Mouse (Mus musculus) left cerebral cortex, adult 2 months (tissue): ENCODE results near the gene Raf1. TPM values are rescaled to one million over a fixed set of nuclear protein-coding genes. Genes with fewer than 3 reads are reported as not detected.

Experiments
- DNase-seq, 2 experiments: peaks; one replicate each; pipeline ENCODE4 v3.0.0; 2021 to 2022; ENCODE audit warnings: low spot score in 2 of 2, mixed read lengths in 1 of 2; ENCODE audit errors: extremely low spot score in 1 of 2
- H3K27ac ChIP-seq: fragments of 200-600 bp; 2 replicates; pipeline ENCODE4 v1.8.1; 2022
- H3K4me3 ChIP-seq: fragments of 200-600 bp; 2 replicates; pipeline ENCODE4 v1.8.1; 2022
- CTCF ChIP-seq: fragments of 200-600 bp; IDR thresholded peaks from 2 replicates; pipeline ENCODE4 v1.8.1; 2022; ENCODE audit warnings: antibody characterized with exemption, mild to moderate bottlenecking, moderate library complexity
- intact Hi-C: fragments of 180-260 bp; cut with DNase I; formaldehyde crosslinking; loops from one replicate; pipeline ENCODE4 v1.15.1; 2025
- total RNA-seq, 2 experiments: library from RNA; stranded (reverse); gene quantifications; 2 replicates each; pipeline ENCODE4 v1.2.3; 2021

Gene Raf1
- total RNA-seq, 2 experiments from 2014 or later, result 85.4 to 89.8 TPM

DNA sequence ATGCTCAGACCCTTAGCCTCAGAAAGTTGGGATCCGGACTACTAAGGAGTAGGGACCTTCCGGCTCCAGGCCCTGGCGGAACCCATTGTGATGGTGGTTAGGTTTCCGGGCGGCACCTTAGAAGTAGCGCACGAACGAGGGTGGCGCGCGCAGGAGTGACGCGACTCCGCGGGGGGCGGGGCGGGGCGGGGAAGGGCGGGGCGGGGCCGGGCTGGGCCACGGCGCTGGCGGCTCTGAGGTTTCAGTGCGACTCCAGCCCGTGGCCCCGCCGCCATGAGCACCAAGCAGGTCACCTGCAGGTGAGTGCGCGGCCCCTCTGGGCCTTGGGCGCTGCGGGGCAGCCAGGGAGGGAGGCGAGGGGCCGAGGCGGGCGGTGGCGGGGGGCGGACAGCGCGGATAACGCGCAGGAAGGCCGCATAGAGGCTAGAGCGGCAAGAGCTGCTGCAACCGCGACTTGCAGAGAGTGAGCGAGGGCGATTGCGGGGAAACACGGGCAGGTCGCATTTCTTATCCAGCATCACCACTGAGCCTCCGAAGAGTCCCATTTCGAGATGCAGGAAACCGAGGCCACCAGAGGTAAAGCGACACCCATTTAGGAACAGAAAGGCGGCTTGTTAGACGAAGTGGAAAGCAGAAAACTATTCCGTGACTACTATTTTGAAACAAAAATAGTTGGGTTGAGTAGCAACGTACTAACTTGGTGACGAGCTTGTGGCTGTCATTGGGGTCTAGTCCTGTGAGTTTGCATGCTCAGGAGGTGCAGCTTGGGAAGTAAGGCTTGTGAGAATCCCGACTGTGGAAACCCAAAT lies 74.5 kb downstream of the Raf1 start, which contains the start of gene Mkrn2:
Gene Mkrn2, plus strand, starts transcription at position 188 of the 809 bp plus-strand sequence.
- peak; percentile 78 to 83 for DNase-seq
- Histone ChIP-seq H3K4me3 (peak within 1 kb of the TSS; percentile 86), H3K27ac (peak within 1 kb of the TSS; percentile 89)
- no peak; the same call in 1 of the 2 replicates for TF ChIP-seq CTCF
- intact Hi-C loops, result loop anchor here (1.0 kb wide), 2 partner anchors 74 to 206 kb away; partner anchors contain the start of genes Raf1 and Rpl32

GRCm38 (mm10) chr6:115601322-115601714 lies 75.1 kb downstream of the Raf1 start:
- TF ChIP-seq CTCF, result no peak; the same call in none of the 2 replicates
- Histone ChIP-seq H3K27ac (no peak overlapping the region), H3K4me3 (peak overlapping the region; percentile 86)
- DNase-seq, result no peak
- intact Hi-C loops, result loop anchor here (1.0 kb wide), 2 partner anchors 75 to 207 kb away; partner anchors contain the start of genes Raf1 and Rpl32

GRCm38 (mm10) chr6:115595667-115596066 lies 80.8 kb downstream of the Raf1 start:
- Histone ChIP-seq H3K27ac (no peak overlapping the region), H3K4me3 (no peak overlapping the region)
- intact Hi-C loops, result no loop called here
- no peak for DNase-seq
- no peak for TF ChIP-seq CTCF

- H3K4me3 ChIP-seq, result no peak overlapping the region
- intact Hi-C loops, result no loop called here
- H3K27ac ChIP-seq, result no peak overlapping the region
- no peak for DNase-seq
- TF ChIP-seq CTCF, result no peak
Measured at GRCm38 (mm10) chr6:115594463-115594862, 82.0 kb downstream of the Raf1 start.

GRCm38 (mm10) chr6:115593252-115593651 lies 83.2 kb downstream of the Raf1 start:
- TF ChIP-seq CTCF, result no peak
- no peak for DNase-seq
- H3K27ac ChIP-seq, result no peak overlapping the region
- intact Hi-C loops, result no loop called here
- H3K4me3 ChIP-seq, result no peak overlapping the region

- no peak within 1 kb of the TSS for H3K4me3 ChIP-seq
- DNase-seq, result no peak
- TF ChIP-seq CTCF, result no peak
- H3K27ac ChIP-seq, result no peak within 1 kb of the TSS
- intact Hi-C loops, result no loop called here
Measured at GRCm38 (mm10) chr6:115592458-115592857, 84.0 kb downstream of the Raf1 start, which contains the start of gene Mkrn2os. Gene Mkrn2os, minus strand, starts transcription at chr6:115592576.

GRCm38 (mm10) chr6:115591692-115592359 lies 84.6 kb downstream of the Raf1 start:
- H3K4me3 ChIP-seq, result no peak overlapping the region
- intact Hi-C loops, result no loop called here
- H3K27ac ChIP-seq, result no peak overlapping the region
- TF ChIP-seq CTCF, result no peak
- no peak for DNase-seq

DNA sequence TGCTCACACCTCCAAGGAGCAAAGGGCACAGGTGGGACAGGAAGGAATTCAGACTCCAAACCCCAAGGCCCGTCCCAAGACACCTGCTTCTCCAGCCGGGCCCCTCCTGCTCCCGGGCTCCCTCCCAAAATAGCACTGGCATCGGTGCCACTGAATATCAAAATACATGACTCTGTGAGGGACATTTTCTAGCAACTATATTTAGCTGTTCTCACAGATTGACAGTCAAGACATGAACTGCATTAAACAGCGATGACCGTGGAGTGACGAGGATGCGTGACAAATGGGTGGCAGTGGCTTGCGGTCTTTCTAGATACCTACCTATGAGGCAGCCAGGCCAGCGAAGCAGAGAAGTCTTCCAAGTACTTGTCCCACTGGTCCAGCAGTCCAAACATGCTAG lies 90.1 kb downstream of the Raf1 start:
- intact Hi-C loops, result no loop called here
- no peak for TF ChIP-seq CTCF
- Histone ChIP-seq H3K27ac (no peak overlapping the region), H3K4me3 (no peak overlapping the region)
- no peak for DNase-seq

GRCm38 (mm10) chr6:115584176-115584575 lies 92.3 kb downstream of the Raf1 start:
- DNase-seq, result no peak
- intact Hi-C loops, result no loop called here
- TF ChIP-seq CTCF, result no peak
- no peak overlapping the region for H3K4me3 ChIP-seq
- H3K27ac ChIP-seq, result no peak overlapping the region

DNA sequence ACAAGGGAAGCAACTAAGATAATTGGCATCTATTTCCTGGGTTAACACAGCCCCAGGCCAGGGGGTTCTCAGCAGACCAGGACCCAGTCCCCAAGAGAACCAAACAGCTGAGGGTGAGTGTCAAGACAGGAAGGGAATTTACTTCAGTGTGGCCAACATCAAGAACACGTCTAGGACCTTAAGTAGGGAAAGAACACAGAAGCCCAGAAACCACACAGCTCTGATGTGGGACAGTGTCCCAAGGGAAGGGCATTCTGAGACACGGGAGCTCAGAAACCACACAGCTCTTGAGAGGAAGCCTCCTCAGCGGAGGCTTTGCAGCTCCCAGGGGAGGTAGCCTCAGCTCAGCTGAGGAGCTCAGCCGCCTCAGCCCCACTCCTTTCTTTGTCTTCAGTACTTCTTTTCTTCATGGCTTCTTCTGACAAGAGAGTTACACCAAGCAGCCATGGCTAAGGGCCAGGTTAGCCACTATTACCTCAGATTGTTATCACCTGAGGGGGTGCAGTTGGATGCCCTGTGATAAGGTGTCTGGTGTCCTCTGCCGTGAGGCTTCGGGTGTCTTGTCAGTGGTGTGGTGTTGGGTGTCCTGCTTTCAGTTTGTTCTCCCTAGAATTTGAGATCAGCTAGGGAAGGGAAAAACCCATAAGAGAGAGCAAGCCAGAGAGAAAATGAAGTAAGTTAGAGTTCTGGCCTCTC lies 92.9 kb downstream of the Raf1 start:
- no peak for TF ChIP-seq CTCF
- intact Hi-C loops, result no loop called here
- H3K27ac ChIP-seq, result no peak overlapping the region

GRCm38 (mm10) chr6:115582328-115583115 lies 93.9 kb downstream of the Raf1 start:
- Histone ChIP-seq H3K4me3 (no peak overlapping the region), H3K27ac (no peak overlapping the region)
- no peak for TF ChIP-seq CTCF
- DNase-seq, result no peak
- intact Hi-C loops, result no loop called here

More for the DNA sequence above, 92.9 kb downstream of the Raf1 start:
- no peak for DNase-seq
- H3K4me3 ChIP-seq, result no peak overlapping the region
